Mouse (Mus musculus) olfactory bulb, adult 2 months (tissue): ENCODE data around the gene Kdm1b.

Experiments
- CTCF ChIP-seq: fragments of 200-500 bp; IDR thresholded peaks from 2 replicates; pipeline ENCODE4 v1.5.1; 2012; ENCODE audit warnings: low read depth, mild to moderate bottlenecking, low read length, moderate library complexity; ENCODE audit not compliant: insufficient read depth
- POLR2A ChIP-seq: fragments of 200-500 bp; IDR thresholded peaks from 2 replicates; pipeline ENCODE4 v1.6.1; 2012; ENCODE audit warnings: mild to moderate bottlenecking, low read depth, low read length, moderate library complexity; ENCODE audit not compliant: insufficient read depth

- TF ChIP-seq CTCF (no peak), POLR2A (no peak)
Measured at GRCm38 (mm10) chr13:47056781-47057180, 13.5 kb downstream of the Kdm1b start.
